Mouse (Mus musculus) spleen, adult 2 months (tissue): Measurements from ENCODE around the gene Rarres1.

Experiments
- CTCF ChIP-seq: fragments of 200-500 bp; IDR thresholded peaks from 2 replicates; pipeline ENCODE4 v1.5.1; 2011; ENCODE audit warnings: mild to moderate bottlenecking, inconsistent platforms; ENCODE audit not compliant: insufficient read depth, insufficient read length, insufficient replicate concordance; ENCODE audit errors: extremely low read depth
- POLR2A ChIP-seq: fragments of 200-500 bp; IDR thresholded peaks from 2 replicates; pipeline ENCODE4 v1.6.1; 2011; ENCODE audit warnings: low read depth, low read length, inconsistent platforms

GRCm38 (mm10) chr3:67485233-67485632 lies 30.1 kb downstream of the Rarres1 start:
- TF ChIP-seq POLR2A (no peak), CTCF (no peak)
